Mouse (Mus musculus): Measurements from ENCODE around the gene Epb41. TPM values are rescaled to one million over a fixed set of nuclear protein-coding genes. Genes with fewer than 3 reads are reported as not detected.

The Epb41 gene
- 100 to 1,000 TPM; 108 to 134 TPM for total RNA-seq (2021)
- long read RNA-seq, experiment 1, full-length matches to known transcripts, result 5 of 81 reads
- long read RNA-seq, experiment 1, partial matches to known transcripts, result 21 of 81 reads
- long read RNA-seq, experiment 1, other reads (novel, unspliced or antisense), result 55 of 81 reads
- long read RNA-seq, experiment 2, full-length matches to known transcripts, result 1 of 61 reads
- long read RNA-seq, experiment 2, partial matches to known transcripts, result 13 of 61 reads
- long read RNA-seq, experiment 2, other reads (novel, unspliced or antisense), result 47 of 61 reads

DNA sequence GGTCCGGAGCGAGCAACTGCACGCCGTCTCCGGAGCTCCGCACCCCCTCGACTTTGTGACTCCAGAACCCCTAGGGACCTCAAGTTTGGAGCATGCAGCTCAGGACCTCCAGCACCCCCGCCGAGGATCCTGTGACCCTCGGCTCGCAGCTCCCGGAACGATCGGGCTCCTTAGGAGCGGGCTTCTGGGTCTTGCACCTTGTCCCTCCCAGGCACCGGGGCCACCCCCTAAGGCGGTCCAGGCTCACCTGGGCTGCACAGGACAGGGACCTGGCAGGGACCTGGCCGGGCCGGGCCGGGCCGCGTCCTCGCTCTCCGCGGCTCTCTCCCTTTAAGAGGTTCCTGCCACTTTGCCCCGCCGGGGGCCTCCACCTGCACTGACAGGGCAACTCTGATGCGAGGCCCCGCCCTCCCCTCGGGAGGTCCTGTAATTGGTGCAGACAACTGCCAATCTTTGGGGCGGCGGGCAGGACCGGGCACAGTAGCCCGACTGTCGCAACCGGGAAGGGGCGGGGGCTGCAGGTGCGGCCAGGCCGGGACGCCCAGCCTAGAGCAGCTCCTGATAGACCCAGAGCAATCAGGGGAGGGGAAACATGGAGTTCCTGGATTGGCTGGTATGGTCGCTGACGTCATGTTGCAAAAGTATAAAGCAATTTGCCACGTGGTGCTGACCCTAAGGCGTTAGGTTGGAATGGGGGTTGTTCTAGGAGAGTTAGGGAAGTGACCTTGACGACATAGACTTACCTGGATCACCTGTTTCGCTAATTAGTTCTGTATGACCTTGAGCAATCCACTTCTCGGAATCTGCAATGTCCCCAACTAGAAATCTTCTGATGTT lies at the start of gene Epb41:
Gene Epb41 (minus strand): TSS at position 389 of the 837 bp plus-strand sequence.
- DNase-seq (ENCODE audit: low spot score), result peak; percentile 99

DNA sequence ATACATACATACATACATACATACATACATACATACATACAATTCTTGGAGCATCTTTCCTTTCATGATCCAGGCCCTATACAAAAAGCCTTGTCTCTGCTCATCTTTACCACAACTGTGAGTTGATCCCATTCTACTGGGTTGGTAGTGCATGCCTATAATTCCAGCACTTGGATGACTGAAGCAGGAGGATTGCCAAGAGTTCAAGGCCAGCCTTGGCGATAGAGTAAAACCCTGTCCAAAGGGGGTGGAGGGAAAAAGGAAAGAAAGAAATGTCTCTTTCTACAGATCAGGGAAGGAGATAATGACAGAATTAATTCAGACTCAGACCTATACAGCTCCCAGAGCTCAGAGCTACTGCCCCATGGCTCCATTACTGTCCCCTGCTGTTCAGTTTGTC lies 48.0 kb upstream of the Epb41 start:
- DNase-seq (ENCODE audit: low spot score), result no peak

DNA sequence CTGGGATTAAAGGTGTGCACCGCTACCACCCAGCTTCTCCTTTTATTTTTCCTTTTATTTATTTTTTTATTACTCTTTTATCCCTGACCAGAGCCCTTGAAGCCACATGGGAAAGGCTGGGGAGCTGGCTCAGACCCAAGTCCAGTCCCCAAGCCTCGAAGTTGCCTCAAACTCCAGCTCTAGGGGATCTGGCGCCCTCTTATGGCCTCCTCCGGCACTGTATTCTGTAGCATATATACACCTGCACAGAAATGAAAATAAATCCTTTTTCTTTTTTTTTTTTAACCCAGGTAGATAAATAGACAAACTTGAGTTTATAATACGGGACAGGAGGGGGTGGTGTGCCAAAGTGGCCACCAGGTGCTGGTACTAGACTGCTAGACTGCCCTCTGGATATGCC lies 46.6 kb upstream of the Epb41 start:
- DNase-seq (ENCODE audit: low spot score), result no peak

DNA sequence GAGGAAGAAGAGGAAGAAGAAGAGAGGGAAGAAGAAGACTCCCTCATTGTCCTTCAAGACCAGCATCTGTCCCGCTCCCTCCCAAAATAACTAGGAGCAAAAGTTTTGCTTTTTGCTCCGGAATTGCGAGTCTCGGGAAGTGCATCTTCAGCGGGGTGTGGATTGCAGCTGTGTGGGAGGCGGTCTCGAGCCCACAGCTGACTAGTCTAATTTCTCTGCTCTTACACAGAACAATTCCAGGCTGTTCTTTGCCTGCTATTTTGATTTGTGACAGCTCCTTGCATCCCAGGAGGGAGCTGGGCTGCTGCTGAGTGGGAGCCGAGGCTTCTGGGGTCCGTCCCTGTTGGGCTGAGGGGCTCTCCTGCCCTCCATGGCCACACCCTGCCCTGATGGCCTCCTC lies 44.4 kb upstream of the Epb41 start:
- no peak for DNase-seq (ENCODE audit: low spot score)

DNA sequence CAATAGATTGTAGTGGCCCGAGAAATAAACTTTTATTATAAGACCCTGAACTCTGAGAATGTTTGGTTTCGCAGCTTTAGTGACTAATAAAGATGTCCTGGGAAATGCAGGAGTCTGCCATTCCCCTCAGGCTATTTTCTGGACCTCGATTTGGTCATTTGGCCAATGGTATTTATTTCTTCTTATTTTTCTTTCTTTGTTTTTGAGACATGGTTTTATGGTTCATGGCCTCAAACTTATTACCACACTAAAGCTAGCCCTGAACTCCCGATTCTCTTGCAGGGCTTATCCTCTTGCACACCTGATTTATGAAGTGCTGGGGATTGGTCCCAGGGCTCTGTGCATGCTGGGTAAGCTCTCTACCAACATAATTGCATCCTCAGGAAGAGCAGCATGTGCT lies 41.2 kb upstream of the Epb41 start:
- no peak for DNase-seq (ENCODE audit: low spot score)

DNA sequence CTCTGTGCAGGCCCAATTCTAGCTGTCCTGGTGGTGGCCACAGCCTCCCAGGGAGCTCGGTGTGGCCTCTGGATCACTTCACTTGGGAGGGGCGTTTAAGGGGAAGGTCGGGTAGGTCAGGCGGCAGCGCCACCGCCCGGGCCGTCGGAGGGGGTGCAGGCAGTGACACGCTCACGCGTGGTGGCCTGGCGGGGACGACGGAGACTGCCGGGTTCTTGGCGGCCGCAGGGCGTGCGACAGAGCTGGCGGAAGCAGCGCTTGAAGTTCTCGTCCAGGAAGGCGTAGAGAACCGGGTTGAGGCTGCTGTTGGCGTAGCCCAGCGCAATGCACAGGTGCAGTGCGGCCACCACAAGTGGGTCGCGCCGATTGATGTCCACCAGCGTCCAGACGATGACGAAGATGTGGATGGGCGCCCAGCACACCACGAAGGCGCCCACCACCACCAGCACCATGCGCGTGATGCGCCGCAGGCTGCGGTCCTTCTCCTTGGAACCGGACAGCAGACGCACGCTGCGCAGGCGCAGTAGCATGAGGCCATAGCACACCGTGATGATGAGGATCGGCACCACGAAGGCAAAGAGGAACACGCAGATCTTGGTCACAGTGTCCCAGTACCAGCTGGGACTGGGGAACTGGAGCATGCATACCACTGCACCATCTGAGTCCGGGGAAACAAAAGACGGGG lies 38.4 kb upstream of the Epb41 start:
- no peak for DNase-seq (ENCODE audit: low spot score)

DNA sequence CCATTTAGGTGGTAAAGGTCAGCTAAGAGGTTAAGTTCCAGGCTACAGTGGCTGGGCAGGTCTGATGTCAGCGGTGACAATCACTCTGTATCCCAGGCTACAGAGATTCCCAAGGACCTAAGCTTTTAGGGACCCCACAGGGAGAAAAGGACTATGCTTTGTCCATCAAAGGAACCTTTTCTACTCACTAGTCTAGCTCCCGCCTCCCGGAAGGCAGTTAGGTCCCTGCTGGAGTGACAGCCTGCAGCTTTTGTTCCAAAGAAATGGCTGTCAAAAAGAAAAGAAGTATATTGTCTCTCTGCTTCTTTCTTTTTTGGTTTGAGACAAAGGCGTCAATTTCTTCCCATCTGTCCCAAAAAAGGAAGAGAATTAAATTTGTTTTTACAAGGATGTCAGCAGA lies 36.1 kb upstream of the Epb41 start:
- DNase-seq (ENCODE audit: low spot score), result no peak

DNA sequence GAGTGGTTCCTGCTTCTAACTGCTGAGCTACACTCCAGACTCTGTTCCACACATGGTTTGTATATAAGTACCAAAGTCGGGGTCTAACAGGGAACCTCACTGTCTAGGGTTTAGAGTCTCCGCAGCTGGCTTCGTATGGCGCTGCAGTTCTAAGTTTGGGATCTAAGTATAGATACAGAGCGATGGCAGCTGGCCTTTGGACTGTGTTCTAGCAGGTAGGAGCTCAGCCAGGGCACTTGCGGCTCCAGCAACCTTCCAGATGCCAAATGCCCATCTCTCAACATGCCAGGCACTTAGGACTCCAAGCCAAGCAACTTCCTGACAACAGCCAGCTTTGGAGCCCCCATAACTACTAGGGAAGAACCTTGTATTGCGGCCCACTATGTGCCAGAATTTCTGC lies 33.1 kb upstream of the Epb41 start:
- no peak for DNase-seq (ENCODE audit: low spot score)

DNA sequence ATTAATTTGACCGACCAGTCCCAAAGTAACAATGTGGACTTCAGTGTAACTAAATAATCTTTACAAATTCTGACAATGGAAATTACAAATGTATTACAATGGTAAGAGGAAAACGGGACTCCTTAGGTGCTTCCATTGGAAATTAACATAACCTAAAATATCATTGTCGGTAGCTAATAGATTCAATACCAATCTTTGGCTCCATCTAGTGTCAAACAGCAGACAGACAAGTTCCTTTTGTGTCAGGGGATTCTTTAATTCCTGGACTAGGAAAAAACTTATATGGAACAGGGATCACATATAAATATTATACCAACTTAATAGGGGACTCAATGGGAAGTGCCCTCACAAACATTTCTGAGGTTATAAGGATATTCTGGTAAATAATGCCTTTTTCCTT lies 26.0 kb upstream of the Epb41 start:
- no peak for DNase-seq (ENCODE audit: low spot score)

DNA sequence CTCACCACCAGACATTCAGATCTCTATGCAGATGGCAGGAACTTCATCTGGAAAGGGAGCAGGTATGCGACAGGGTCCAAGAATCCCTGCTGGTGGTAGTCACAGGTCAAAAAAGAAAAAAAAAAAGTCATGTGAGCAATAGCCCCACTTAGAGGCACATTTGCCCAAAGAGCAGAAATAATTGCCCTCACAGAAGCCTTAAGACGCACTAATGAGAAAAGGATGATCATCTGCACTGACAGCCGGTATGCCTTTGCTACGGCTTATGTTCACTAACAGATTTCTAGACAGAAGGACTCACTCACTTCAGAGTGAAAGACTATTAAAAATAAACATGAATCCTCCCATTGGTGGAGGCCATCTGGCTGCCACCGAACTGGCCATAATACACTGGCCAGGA lies 24.4 kb upstream of the Epb41 start:
- DNase-seq (ENCODE audit: low spot score), result no peak

DNA sequence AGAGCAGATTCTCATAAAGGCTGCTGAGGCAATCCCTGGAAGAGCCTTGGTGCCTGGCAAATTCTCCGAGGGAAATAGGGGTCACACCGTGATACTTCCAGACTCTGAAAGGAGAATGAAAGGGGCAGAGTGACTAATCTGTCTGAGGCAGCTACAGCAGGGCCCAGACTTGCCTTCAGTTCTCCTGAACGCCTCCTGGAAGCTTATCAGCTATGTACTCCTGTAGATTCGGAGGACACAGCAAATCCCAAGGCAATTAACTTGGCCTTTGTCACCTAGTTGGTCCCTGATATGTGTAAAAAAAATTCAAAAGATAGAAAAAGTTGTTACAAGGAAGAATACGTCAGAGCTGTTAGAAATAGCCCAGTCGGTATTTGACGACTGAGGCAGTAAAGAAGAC lies 19.9 kb upstream of the Epb41 start:
- DNase-seq (ENCODE audit: low spot score), result no peak

DNA sequence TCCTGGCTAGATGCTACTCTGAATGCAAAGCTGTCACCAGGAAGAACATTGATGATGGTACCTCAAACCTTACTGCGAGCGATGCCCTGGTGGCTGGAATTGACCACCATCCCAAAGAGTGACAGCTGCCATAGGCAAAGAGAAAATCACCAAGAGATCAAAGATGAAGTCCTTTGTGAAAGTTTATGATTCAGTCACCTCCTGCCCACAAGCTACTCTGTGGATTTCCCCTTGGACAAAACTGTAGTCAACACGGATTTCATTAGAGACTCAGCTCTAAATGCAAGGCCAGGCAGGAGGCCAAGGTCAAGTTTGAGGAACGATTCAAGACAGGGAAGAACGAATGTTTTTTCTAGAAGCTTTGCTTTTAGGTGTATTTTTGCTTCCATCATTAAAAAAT lies 18.8 kb upstream of the Epb41 start:
- no peak for DNase-seq (ENCODE audit: low spot score)

DNA sequence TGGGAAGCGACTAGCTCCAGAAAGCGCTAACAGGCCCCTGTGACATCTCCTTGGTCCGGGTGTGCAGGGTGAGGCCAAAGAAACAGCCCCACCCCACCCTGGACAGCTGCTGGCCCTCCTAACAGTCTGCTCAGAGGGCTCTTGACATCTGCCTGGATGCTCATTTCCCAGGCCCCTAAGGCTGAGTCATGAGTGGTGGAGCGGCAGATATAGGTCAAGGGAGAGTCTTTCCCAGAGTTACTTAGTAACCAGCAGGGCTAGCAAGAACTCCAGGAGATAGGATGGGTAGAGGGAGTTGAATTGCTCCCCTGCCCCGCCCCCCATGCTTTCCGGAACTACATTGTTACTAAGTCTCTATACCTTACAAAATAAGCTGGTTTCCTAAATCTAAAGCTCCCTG lies 18.0 kb upstream of the Epb41 start:
- DNase-seq (ENCODE audit: low spot score), result no peak

DNA sequence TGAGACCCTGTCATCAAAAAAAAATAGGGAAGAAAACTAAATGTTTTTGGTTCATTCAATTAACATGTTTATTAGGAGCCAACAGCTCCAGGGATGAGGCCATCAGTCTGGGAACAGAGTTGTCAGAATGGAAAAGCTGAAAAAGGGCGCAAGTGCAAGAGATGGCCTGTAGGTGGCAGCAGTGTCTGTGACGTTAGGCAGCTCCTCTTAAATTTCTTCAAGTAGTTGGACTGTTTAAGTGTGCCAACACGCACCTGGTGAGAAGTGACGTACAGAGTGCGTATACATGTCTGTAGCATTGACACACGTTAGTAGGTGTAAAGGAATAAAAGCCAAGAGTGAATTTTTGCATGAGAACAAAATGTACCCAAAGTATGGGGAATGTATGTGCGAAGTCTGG lies 13.8 kb upstream of the Epb41 start:
- DNase-seq (ENCODE audit: low spot score), result peak; percentile 62

DNA sequence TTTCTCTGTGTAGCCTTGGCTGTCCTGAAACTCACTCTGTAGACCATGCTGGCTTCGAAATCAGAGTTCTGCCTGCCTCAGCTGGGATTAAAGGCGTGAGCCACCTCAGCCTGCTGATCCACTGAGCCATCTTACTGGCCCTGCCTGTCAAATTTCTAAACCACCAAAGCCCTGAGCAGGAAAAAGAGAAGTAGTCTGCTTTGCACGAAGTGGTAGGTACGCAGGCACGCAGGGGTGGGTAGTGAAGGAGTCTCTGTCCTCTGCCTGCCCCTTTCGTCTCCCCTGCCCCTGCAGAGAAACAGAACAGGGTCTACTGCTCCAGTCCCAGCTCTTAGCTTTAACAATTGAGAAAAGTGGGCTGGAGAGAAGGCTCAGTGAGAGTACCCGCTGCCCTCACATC lies 10.0 kb upstream of the Epb41 start:
- no peak for DNase-seq (ENCODE audit: low spot score)

DNA sequence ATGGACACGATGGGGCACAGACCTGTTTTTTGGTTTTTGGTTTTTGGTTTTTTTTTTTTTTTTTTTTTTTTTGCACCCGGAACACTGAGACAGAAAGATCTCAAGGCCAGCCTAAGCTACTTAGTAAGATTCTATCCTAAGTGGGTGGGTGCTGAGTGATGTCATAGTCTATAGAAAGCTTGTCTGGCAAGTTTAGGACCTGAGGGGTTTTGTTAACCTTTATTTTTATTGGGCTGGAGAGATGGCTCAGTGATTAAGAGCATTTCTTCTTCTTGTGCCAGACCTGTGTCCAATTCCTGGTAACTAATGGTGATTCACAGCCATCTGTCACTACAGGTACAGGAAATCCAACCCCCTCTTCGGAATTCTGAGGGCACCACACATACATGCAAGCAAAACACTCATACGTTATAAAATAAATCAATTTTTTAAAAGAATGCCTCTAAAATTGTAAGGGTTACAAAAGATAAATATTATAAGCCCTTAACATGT lies 5.4 kb upstream of the Epb41 start:
- DNase-seq (ENCODE audit: low spot score), result no peak

DNA sequence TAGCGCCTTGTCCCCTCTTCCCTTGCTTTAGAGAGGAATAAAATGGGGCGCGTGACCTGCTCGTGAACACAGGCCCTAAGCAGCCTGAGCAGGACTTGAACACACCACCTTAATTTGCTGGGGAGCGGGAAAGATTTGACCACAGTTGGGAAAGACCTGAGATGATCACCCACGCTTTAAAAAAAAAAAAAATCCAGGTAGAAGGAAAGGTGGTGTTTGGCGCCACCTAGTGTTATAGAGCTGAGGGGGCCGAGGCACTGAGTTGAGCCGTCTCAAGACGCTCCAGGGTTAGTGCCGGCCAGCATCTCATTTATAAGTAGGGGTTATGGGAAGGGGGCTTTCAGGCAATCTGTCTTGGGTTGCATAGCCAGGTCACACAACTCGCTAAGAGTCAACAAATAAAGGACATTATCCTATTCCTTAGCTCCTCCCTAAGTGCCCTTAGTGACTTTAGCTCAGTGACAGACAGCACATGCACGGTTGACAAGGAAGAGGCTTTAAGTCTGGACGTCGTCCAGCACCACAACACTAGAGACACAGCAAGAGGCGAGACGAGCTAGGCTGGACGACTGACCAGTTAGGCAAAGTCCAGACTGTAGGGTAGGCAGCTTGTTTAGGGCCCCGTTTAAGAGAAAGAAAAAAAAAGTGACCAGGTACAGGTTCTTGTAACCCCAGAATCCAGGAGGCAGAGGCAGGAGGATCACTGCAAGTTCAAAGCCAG lies 4.6 kb upstream of the Epb41 start:
- DNase-seq (ENCODE audit: low spot score), result peak; percentile 76

DNA sequence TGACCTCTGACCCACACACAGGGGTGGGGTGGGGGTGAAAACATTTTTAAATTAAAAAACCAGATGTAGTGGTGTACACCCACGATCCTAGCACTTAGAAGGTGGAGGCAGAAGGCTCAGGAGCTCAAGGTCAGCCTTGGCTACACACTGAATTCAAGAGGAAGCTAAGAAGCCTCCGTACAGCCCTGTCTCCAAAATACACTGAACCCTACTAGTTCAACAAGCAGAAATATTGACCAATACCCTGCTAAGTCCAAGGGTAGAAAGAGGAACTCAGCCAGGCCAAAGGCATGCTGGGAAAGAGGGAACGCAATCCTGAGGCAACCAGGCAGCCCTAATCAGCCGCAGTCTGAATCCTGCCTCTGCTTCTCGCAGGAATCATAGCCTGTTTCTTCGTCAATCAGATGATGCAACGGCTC lies 3.2 kb upstream of the Epb41 start:
- DNase-seq (ENCODE audit: low spot score), result peak; percentile 39

DNA sequence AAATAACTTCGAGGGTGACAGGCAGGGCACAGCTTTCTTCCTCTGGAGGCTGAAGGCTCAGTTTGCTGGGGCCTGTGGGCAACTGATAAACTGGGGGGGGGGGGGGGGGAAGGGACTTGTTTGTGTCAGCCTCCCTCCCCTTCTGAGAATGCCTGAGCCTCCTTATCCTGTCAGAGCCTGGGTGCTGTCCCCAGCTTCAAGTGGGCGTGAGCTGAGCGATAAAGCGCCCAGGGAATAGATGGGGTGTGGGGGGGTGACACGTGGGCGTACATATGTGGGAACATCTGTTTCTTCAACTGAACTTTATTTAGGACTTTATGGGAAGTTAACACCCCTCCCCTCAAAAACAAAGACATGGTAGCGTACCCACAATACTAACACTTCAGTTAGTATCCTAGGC lies 2.3 kb upstream of the Epb41 start:
- DNase-seq (ENCODE audit: low spot score), result no peak

DNA sequence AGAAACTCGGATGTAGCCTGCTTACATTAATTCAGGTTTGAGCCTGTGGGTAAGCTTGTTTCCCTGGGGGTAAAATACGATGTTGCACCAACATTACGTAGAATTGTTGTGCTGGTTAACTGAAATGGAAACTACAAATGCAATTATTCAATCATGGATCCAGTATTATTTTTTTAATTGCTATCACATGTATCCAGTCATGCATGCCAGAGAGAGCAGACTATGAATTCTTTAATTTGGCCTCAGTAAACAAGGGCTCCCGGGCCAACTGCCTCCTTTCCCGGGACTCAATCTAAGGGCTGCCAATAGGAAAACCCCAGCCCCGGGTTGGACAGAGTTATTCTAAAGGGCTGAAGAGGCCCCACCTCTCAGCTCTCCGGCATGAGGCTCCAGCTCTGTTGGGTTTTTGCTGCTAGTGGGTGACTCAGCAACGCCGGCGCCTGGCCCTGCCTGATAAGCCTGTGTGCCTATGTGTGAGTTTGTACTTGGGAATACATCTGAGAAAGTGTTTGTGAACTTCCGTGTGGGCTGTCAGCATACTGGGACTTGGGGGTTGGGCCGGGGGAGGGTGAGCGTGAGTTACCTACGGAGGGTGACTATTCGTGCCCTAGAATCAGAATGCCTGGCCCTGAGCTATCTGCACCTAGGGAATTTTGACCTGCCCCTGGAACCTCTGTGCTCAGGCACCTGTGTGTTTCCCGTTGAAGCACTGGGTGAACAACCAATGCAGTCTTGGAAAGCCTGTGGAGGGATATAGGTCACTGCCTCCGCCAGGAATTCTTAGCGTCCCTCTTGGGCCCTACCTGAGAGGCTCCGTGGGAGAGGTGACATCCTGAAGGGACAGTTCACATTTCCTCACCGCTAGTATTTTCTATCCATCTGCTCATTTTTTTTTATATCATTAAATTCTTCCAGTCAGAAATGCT lies 1.6 kb upstream of the Epb41 start:
- DNase-seq (ENCODE audit: low spot score), result no peak

DNA sequence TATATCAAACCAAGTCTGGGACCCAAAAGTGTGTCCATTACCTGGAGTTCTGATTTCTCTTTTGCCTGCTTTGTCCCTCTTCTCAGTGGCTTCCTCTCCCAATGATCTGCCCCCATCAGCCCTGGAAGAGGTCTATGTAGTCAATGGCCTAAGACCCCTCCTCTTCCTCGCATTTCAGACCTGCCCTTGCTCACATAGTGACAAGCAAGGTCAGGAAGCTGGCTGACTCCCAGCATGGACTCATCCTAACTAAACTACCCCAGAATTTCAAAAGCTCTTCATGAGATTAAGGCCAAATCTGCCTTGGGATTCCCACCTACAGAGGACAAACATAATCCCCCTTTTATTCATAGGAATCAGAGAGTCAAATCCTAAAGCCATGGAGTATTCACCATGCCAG lies 675 bp upstream of the Epb41 start:
- no peak for DNase-seq (ENCODE audit: low spot score)

Data from gastrocnemius, adult 18-20 months (tissue).